Mouse (Mus musculus) activated CD4-positive, CD25-positive, alpha-beta regulatory T cell, adult 4 months (primary cell): Measurements from ENCODE around the gene Gp5. TPM values are rescaled to one million over a fixed set of nuclear protein-coding genes. Genes with fewer than 3 reads are reported as not detected.

Experiments
- ATAC-seq: one replicate; pipeline ENCODE4 v1.8.0; 2017
- polyA plus RNA-seq, 2 experiments: library from polyadenylated mRNA; unstranded; fragments of 100-300 nt; shearing (Covaris generic); gene quantifications; one replicate each; pipeline ENCODE4 v1.2.1; 2017

Gp5 gene
- polyA plus RNA-seq, 2 experiments from 2014 or later: not detected

- ATAC-seq: no peak
Observed at GRCm38 (mm10) chr16:30278406-30278805, 32.2 kb downstream of the Gp5 start.

- no peak for ATAC-seq
Observed at GRCm38 (mm10) chr16:30275558-30276340, 34.8 kb downstream of the Gp5 start.

GRCm38 (mm10) chr16:30273065-30273464 lies 37.5 kb downstream of the Gp5 start:
- ATAC-seq: no peak

- no peak for ATAC-seq
Observed at GRCm38 (mm10) chr16:30271941-30272595, 38.5 kb downstream of the Gp5 start.

GRCm38 (mm10) chr16:30271223-30271761 lies 39.3 kb downstream of the Gp5 start:
- ATAC-seq: no peak

GRCm38 (mm10) chr16:30267359-30267758 lies 43.2 kb downstream of the Gp5 start, which contains the start of gene Cpn2:
Gene Cpn2, minus strand, starts transcription at chr16:30267499.
- ATAC-seq: no peak

GRCm38 (mm10) chr16:30266561-30266960 lies 44.0 kb downstream of the Gp5 start:
- no peak for ATAC-seq

GRCm38 (mm10) chr16:30265611-30266010 lies 45.0 kb downstream of the Gp5 start:
- no peak for ATAC-seq

- no peak for ATAC-seq
Observed at GRCm38 (mm10) chr16:30263156-30263555, 47.4 kb downstream of the Gp5 start.

GRCm38 (mm10) chr16:30262664-30263063 lies 47.9 kb downstream of the Gp5 start:
- no peak for ATAC-seq

GRCm38 (mm10) chr16:30262157-30262556 lies 48.4 kb downstream of the Gp5 start:
- no peak for ATAC-seq

GRCm38 (mm10) chr16:30261341-30261740 lies 49.2 kb downstream of the Gp5 start:
- no peak for ATAC-seq

GRCm38 (mm10) chr16:30260012-30260635 lies 50.5 kb downstream of the Gp5 start:
- ATAC-seq: no peak

- no peak for ATAC-seq
Observed at GRCm38 (mm10) chr16:30259444-30259843, 51.1 kb downstream of the Gp5 start.

- ATAC-seq: no peak
Observed at GRCm38 (mm10) chr16:30258441-30258840, 52.1 kb downstream of the Gp5 start.

GRCm38 (mm10) chr16:30257718-30258117 lies 52.9 kb downstream of the Gp5 start:
- no peak for ATAC-seq

Other genes starting within 250 kb of the Gp5 start
- not detected for gene Hes1, start 246.4 kb downstream of the Gp5 start, polyA plus RNA-seq
- gene Cpn2, start 43.3 kb downstream of the Gp5 start, polyA plus RNA-seq: not detected
- gene Lrrc15, start 27.5 kb downstream of the Gp5 start, polyA plus RNA-seq: not detected
- 10 to 100 TPM in 1 of 2 experiments, 1 to 10 TPM in 1; 8.3 to 12.4 TPM for gene Atp13a3, start 95.2 kb upstream of the Gp5 start, polyA plus RNA-seq
- gene Tmem44, start 240.1 kb upstream of the Gp5 start, polyA plus RNA-seq: under 1 TPM in 1 of 2 experiments, not detected in 1; 0.85 TPM